ENCODE assay signal across 7 mouse cellular contexts in genomic region chrX:7375716-7376480, GRCm38 (mm10). TPM values are rescaled to one million over a fixed set of nuclear protein-coding genes. Genes with fewer than 3 reads are reported as not detected.
A peak's percentile ranks its signal among the peaks of the same experiment; 100 is the strongest.
DNase-seq lines count a peak whose midpoint lies in the region; ATAC-seq lines count a peak whose summit lies in the region.

Gene Usp27x, minus strand, starts transcription at chrX:7375830.

- H3K27me3 ChIP-seq in intestine, embryonic 14.5 days (replicated peaks; ENCODE audit: control insufficient read depth, insufficient read depth, low read length), result no peaks in the 10 kb centered on the region
- no peaks in the 10 kb centered on the region for H3K27me3 ChIP-seq in midbrain, embryonic 10.5 days (ENCODE audit: low read depth, poor library complexity, severe bottlenecking)

- H3K4me3 ChIP-seq in intestine, embryonic 14.5 days (ENCODE audit: low read depth, low read length), result peak within 1 kb of the TSS; percentile 47
- peak within 1 kb of the TSS; percentile 67 for H3K4me3 ChIP-seq in midbrain, embryonic 10.5 days

- no peaks in the 10 kb centered on the region for H3K4me1 ChIP-seq in intestine, embryonic 14.5 days (replicated peaks; ENCODE audit: control insufficient read depth, insufficient read depth, low read length)
- peaks cover 12% of the 10 kb centered on the region for H3K4me1 ChIP-seq in midbrain, embryonic 10.5 days

- peak within 1 kb of the TSS; percentile 53 for H3K9ac ChIP-seq in intestine, embryonic 14.5 days (ENCODE audit: low read length)

- H3K36me3 ChIP-seq in intestine, embryonic 14.5 days (ENCODE audit: control insufficient read depth, insufficient read depth, low read length), result no peaks in the 10 kb centered on the region
- H3K36me3 ChIP-seq in midbrain, embryonic 10.5 days, result peaks cover 6% of the 10 kb centered on the region

- peak within 1 kb of the TSS; percentile 60 for H3K4me2 ChIP-seq in intestine, embryonic 14.5 days (ENCODE audit: low read length)

- DNase-seq in adrenal gland, adult (ENCODE audit: inconsistent age in 2 of 2, low spot score in 1 of 2), result peak; percentile 90 to 95
- peak; percentile 70 for DNase-seq in embryo, embryonic 10.5 days (ENCODE audit: low spot score)
- peak; percentile 71 for DNase-seq in gastrocnemius, postnatal 14 days
- DNase-seq in intestine, embryonic 14.5 days (ENCODE audit: low spot score), result peak; percentile 82
- DNase-seq in left cerebral cortex, postnatal 25 days (ENCODE audit: low spot score in 2 of 2), result peak; percentile 70 to 76
- DNase-seq in midbrain, embryonic 10.5 days (ENCODE audit: low spot score), result peak; percentile 69
- DNase-seq in right cerebral cortex, postnatal 4 days, result peak; percentile 70

- no peaks in the 10 kb centered on the region for H3K9me3 ChIP-seq in intestine, embryonic 14.5 days (ENCODE audit: control insufficient read depth, low read length)
- H3K9me3 ChIP-seq in midbrain, embryonic 10.5 days (replicated peaks), result peaks cover 7% of the 10 kb centered on the region; the same call in 1 of the 2 replicates

- ATAC-seq in intestine, embryonic 14.5 days (replicated peaks; ENCODE audit: low FRiP score, low TSS enrichment, low read depth), result peak; percentile 93

- intact Hi-C loops in gastrocnemius, postnatal 14 days (cut with DNase I; ENCODE audit: low total_unique reads), result no loop called here
- intact Hi-C loops in left cerebral cortex, postnatal 25 days (cut with DNase I), result loop anchor here (2.0 to 10.0 kb wide), 3 partner anchors 45 to 89 kb away; partner anchors contain the start of gene Clcn5

- WGBS in intestine, embryonic 14.5 days, result 16% methylated on average over 45 of the region's 51 CpGs
- WGBS in midbrain, embryonic 10.5 days, result 20% methylated on average over 48 of the region's 51 CpGs

- peak within 1 kb of the TSS; percentile 80 for H3K27ac ChIP-seq in intestine, embryonic 14.5 days (ENCODE audit: low read depth)
- peak within 1 kb of the TSS; percentile 87 for H3K27ac ChIP-seq in midbrain, embryonic 10.5 days (replicated peaks)

RNA-seq across cellular contexts. Expression of gene Usp27x, which starts in this region (rescaled TPM):
- under 1 TPM; 0.37 to 0.66 TPM for total RNA-seq in gastrocnemius, postnatal 14 days (2021)
- polyA plus RNA-seq in intestine, embryonic 14.5 days (2014; fragmentation: Nextera tagmentation; extraction: Ambion mirVana), result 0.32 and 0.50 TPM in 2 replicates
- 10 to 100 TPM; 14.1 to 15.4 TPM for total RNA-seq in left cerebral cortex, postnatal 25 days (2021)
- polyA plus RNA-seq in midbrain, embryonic 10.5 days (2016; fragmentation: Nextera tagmentation; extraction: Ambion mirVana), result 0.64 and 0.70 TPM in 2 replicates

Comparison
In these comparisons a context has a peak if more than half of its experiments do, and no peak if none do; other contexts are left out.
1. Peak in every context shown above with its lines: DNase-seq, ATAC-seq, H3K4me3 ChIP-seq and H3K27ac ChIP-seq.
2. RNA of gene Usp27x (total RNA-seq): 14.1 to 15.4 TPM in left cerebral cortex, postnatal 25 days; 0.37 to 0.66 TPM in gastrocnemius, postnatal 14 days; every median in the first group is over 4 times any median in the second.
3. Peak in DNase-seq in gastrocnemius, postnatal 14 days; RNA of the gene not detected or under 1 TPM.
4. Peak in DNase-seq, ATAC-seq, H3K4me3 ChIP-seq, H3K27ac ChIP-seq, H3K9ac ChIP-seq and H3K4me2 ChIP-seq in intestine, embryonic 14.5 days; RNA of the gene not detected or under 1 TPM.
5. Peak in DNase-seq, H3K4me3 ChIP-seq and H3K27ac ChIP-seq in midbrain, embryonic 10.5 days; RNA of the gene not detected or under 1 TPM.